Comparison of ENCODE assay signal across 7 mouse cellular contexts in the genomic region with DNA sequence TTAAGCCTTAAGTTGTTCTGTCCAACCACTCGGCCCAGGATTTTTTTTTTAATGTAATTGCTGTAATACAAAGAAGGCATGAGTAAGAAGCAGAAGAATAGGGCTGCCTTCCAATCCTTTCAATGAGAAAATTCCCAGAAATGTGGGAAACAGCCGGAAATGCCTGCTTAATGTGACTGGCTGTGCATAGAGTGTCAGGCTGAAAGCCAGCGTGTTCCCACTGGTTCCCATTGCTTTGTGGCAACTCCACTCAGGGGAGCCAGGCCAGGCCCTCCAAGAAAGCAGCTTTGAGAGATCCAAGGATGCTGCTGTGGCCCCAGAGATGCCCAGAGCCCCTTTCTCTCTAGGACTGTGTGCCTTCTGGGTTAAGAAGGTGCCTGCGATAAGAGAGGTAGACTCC. TPM values are rescaled to one million over a fixed set of nuclear protein-coding genes. Genes with fewer than 3 reads are reported as not detected.
A peak's percentile ranks its signal among the peaks of the same experiment; 100 is the strongest.
DNase-seq lines count a peak whose midpoint lies in the region; ATAC-seq lines count a peak whose summit lies in the region.

No protein-coding gene starts in this region.

- no peak overlapping the region for H3K4me3 ChIP-seq in midbrain, embryonic 13.5 days (replicated peaks)
- H3K4me3 ChIP-seq in midbrain, embryonic 10.5 days = no peak overlapping the region
- H3K4me3 ChIP-seq in forebrain, embryonic 11.5 days (ENCODE audit: low read depth, low read length) = no peak overlapping the region
- no peak overlapping the region for H3K4me3 ChIP-seq in intestine, embryonic 16.5 days (ENCODE audit: low read length)

- WGBS in midbrain, embryonic 13.5 days = 61% methylated on average over 4 of the region's 4 CpGs
- 84% methylated on average over 4 of the region's 4 CpGs for WGBS in midbrain, embryonic 10.5 days
- WGBS in forebrain, embryonic 11.5 days = 47% methylated on average over 4 of the region's 4 CpGs
- whole genome bisulfite sequencing in intestine, embryonic 16.5 days = 63% methylated on average over 4 of the region's 4 CpGs

- no peaks in the 10 kb centered on the region for H3K36me3 ChIP-seq in midbrain, embryonic 13.5 days
- no peaks in the 10 kb centered on the region for H3K36me3 ChIP-seq in midbrain, embryonic 10.5 days
- no peaks in the 10 kb centered on the region for H3K36me3 ChIP-seq in forebrain, embryonic 11.5 days (ENCODE audit: control insufficient read depth, insufficient read depth, low read length)
- H3K36me3 ChIP-seq in intestine, embryonic 16.5 days (ENCODE audit: control insufficient read depth, insufficient read depth, low read length) = no peaks in the 10 kb centered on the region

- peaks cover 37% of the 10 kb centered on the region for H3K4me1 ChIP-seq in midbrain, embryonic 13.5 days (replicated peaks)
- peaks cover 49% of the 10 kb centered on the region for H3K4me1 ChIP-seq in midbrain, embryonic 10.5 days
- peaks cover 9% of the 10 kb centered on the region for H3K4me1 ChIP-seq in forebrain, embryonic 11.5 days (replicated peaks; ENCODE audit: control insufficient read depth, insufficient read depth, low read length)
- peaks cover 11% of the 10 kb centered on the region for H3K4me1 ChIP-seq in intestine, embryonic 16.5 days (ENCODE audit: control insufficient read depth, insufficient read depth, low read length)

- DNase-seq in midbrain, embryonic 10.5 days (ENCODE audit: low spot score) = no peak
- no peak for DNase-seq in forebrain, embryonic 11.5 days (ENCODE audit: low spot score)
- DNase-seq in lung, postnatal 14 days = peak; percentile 26
- no peak for DNase-seq in cerebellum, postnatal 4 days (ENCODE audit: low spot score in 2 of 2)
- no peak for DNase-seq in cerebellum, postnatal 25 days

- H3K27ac ChIP-seq in midbrain, embryonic 13.5 days = peak overlapping the region; percentile 69
- H3K27ac ChIP-seq in midbrain, embryonic 10.5 days (replicated peaks) = no peak overlapping the region; the same call in 1 of the 2 replicates
- H3K27ac ChIP-seq in forebrain, embryonic 11.5 days (ENCODE audit: low read depth, low read length) = peak overlapping the region; percentile 72
- H3K27ac ChIP-seq in intestine, embryonic 16.5 days (ENCODE audit: low read length) = peak overlapping the region; percentile 60

- peaks cover 41% of the 10 kb centered on the region for H3K27me3 ChIP-seq in midbrain, embryonic 13.5 days
- peaks cover 77% of the 10 kb centered on the region for H3K27me3 ChIP-seq in midbrain, embryonic 10.5 days (ENCODE audit: low read depth, poor library complexity, severe bottlenecking)
- H3K27me3 ChIP-seq in forebrain, embryonic 11.5 days (ENCODE audit: control insufficient read depth, insufficient read depth, low read length) = no peaks in the 10 kb centered on the region
- H3K27me3 ChIP-seq in intestine, embryonic 16.5 days (replicated peaks; ENCODE audit: control insufficient read depth, insufficient read depth, low read length) = no peaks in the 10 kb centered on the region

- ATAC-seq in midbrain, embryonic 13.5 days = no peak
- ATAC-seq in forebrain, embryonic 11.5 days (replicated peaks; ENCODE audit: low FRiP score) = no peak
- ATAC-seq in intestine, embryonic 16.5 days = peak; percentile 44; the same call in 1 of the 2 replicates

- H3K4me2 ChIP-seq in midbrain, embryonic 13.5 days (replicated peaks) = no peak overlapping the region
- H3K4me2 ChIP-seq in forebrain, embryonic 11.5 days (ENCODE audit: low read depth, low read length, severe bottlenecking) = no peak overlapping the region
- no peak overlapping the region for H3K4me2 ChIP-seq in intestine, embryonic 16.5 days (ENCODE audit: low read depth, low read length)

- H3K9me3 ChIP-seq in midbrain, embryonic 13.5 days = no peaks in the 10 kb centered on the region
- H3K9me3 ChIP-seq in midbrain, embryonic 10.5 days (replicated peaks) = no peaks in the 10 kb centered on the region
- H3K9me3 ChIP-seq in forebrain, embryonic 11.5 days (ENCODE audit: control insufficient read depth, low read length) = no peaks in the 10 kb centered on the region
- H3K9me3 ChIP-seq in intestine, embryonic 16.5 days (ENCODE audit: control insufficient read depth, low read length) = no peaks in the 10 kb centered on the region

- H3K9ac ChIP-seq in midbrain, embryonic 13.5 days (replicated peaks) = no peak overlapping the region
- H3K9ac ChIP-seq in forebrain, embryonic 11.5 days (ENCODE audit: low read length) = peak overlapping the region; percentile 20; the same call in 1 of the 2 replicates
- no peak overlapping the region for H3K9ac ChIP-seq in intestine, embryonic 16.5 days (ENCODE audit: low read depth, low read length)

RNA-seq across cellular contexts. Expression of gene Bcl10, which starts 37.2 kb away (rescaled TPM):
- polyA plus RNA-seq in midbrain, embryonic 13.5 days (2015; fragmentation: Nextera tagmentation; extraction: Ambion mirVana) = 36.0 and 40.0 TPM in 2 replicates
- polyA plus RNA-seq in midbrain, embryonic 10.5 days (2016; fragmentation: Nextera tagmentation; extraction: Ambion mirVana) = 43.9 and 44.3 TPM in 2 replicates
- 52.0 and 55.4 TPM in 2 replicates for polyA plus RNA-seq in forebrain, embryonic 11.5 days (2014; fragmentation: Nextera tagmentation; extraction: Ambion mirVana)
- 47.2 and 51.7 TPM in 2 replicates for polyA plus RNA-seq in intestine, embryonic 16.5 days (2015; fragmentation: Nextera tagmentation; extraction: Ambion mirVana)

RNA-seq across cellular contexts. Expression of gene 2410004B18Rik, which starts 52.4 kb away (rescaled TPM):
- 70.0 and 73.0 TPM in 2 replicates for polyA plus RNA-seq in midbrain, embryonic 13.5 days (2015; fragmentation: Nextera tagmentation; extraction: Ambion mirVana)
- polyA plus RNA-seq in midbrain, embryonic 10.5 days (2016; fragmentation: Nextera tagmentation; extraction: Ambion mirVana) = 50.6 and 51.1 TPM in 2 replicates
- polyA plus RNA-seq in forebrain, embryonic 11.5 days (2014; fragmentation: Nextera tagmentation; extraction: Ambion mirVana) = 57.6 and 59.5 TPM in 2 replicates
- polyA plus RNA-seq in intestine, embryonic 16.5 days (2015; fragmentation: Nextera tagmentation; extraction: Ambion mirVana) = 38.5 and 42.0 TPM in 2 replicates
